Mouse (Mus musculus) WW6 (cell line): ENCODE measurements around the gene Ptger2.

Source experiments
- DNase-seq: peaks from one replicate; pipeline ENCODE4 v3.0.0-alpha.2; 2013; ENCODE audit warnings: low read depth, low spot score

Gene Ptger2

DNA sequence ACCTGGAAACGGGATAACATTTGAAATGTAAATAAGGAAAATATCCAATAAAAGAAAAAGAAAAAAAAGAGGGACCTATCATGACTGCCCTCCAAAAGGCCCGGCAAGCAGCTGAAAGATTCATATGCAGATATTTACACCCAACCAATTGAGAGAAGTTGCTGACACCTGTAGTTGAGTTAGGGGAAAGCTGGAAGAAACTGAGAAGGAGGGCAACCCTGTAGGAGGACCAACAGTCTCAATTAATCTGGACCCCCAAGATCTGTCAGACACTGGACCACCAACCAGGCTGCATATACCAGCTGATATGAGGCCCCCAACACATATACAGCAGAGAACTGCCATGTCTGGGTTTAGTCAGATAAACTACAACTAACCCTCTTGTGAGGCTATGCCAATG is 60.1 kb downstream of the Ptger2 start:
- DNase-seq = no peak

DNA sequence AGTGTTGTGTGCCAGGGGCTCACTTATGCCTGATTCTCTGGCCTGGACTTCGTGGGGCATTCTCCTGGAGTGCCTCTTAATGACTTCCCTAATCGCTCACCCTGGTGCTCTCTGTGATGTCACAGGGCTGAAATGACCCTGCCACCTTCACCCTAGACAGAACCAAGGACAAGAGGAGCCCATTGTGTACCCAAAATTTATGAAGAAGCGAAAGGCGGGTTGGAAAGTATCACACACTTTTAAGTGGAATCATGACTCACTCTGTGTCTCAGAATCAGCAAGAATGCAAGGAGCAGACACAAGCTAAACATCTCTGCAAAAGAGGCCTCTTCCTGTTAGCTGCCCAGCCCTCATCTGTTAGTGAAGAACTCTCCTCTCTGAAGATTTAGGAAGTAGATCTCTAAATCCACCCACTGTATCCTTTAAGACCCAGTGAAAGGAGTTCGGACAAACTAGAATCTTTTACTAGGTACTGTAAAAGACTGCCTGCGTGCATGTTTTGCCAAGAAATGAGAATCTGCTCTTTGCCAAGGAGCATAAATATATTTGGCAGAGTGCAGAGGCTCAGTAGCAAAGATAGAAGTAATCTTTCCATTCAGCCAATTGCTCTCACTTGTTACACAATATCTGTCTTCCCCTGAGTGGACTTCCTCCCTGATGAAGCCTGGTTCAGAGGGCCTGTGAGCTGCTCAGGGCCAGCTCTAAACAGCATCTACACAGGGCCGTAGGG is 61.9 kb downstream of the Ptger2 start:
- DNase-seq = no peak

DNA sequence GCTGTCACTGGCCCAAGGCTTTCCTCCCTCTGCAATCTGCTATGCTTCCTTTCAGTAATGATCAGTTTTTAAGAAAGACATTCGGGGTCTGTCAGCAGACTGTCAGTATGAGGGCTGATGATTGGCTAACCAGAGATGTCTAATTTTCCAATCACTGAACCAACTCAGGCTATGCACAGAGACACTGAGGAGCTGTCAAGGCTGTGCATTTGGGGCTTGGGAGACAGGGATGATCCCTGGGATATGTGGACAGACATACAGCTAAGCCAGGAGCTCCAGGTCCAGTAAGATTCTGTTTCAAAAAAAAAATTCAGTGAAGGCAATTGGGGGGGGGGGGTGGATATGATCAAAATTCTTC is 62.4 kb downstream of the Ptger2 start:
- DNase-seq = no peak

DNA sequence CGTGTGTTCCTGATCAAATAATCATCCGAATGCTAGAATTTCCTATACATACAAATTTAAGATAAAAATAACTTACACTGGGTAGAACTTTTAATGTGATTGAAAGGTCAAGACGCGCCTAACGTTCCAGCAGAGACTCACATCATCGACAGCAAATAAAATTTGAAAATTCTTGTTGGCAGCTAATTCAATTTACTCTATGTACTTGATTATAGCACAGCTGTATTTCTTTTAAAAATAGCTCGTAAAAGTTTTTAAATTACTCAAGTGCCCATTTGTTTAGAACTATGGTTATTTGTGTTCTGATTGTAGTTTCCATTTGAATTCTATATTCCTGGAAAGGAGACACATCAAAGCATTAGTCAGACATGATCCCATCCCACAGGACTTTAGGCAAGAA is 63.1 kb downstream of the Ptger2 start:
- DNase-seq = no peak
